Mouse (Mus musculus): ENCODE measurements around the gene Olfr996. TPM values are rescaled to one million over a fixed set of nuclear protein-coding genes. Genes with fewer than 3 reads are reported as not detected.
"Not testable (repeated sequence)": the region's sequence is repeated elsewhere in the genome, so short reads cannot be mapped to it uniquely, and the experiment has no call there.

The Olfr996 gene
- not detected in 2 replicates for polyA plus RNA-seq (2014; fragmentation: Nextera tagmentation; extraction: Ambion mirVana)

DNA sequence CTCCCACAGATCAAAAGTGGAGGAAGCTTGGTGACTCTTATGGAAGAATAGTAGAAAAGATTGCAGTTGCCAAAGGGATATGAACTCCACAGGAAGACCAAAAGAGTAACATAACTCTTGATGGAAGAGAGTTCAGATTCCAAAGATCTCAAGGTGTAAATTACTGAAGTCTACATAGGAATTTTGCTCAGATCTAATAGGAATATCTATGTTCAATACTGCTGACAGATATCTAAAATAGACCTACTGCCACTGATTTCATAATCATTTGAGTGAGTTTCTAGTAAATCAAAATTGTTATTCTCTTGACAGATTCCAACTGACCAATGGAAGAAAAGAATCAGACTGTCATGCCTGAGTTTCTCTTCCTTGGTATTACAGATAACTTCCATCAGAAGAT is at the start of gene Olfr996:
Gene Olfr996, plus strand, starts transcription at position 301 of the 400 bp plus-strand sequence.
- no peak for TF ChIP-seq CTCF (IDR thresholded peaks at IDR 0.05; ENCODE audit: low read depth)
- ATAC-seq (ENCODE audit: insufficient read depth) (no peak), DNase-seq (no peak)
- H3K9ac ChIP-seq, result no peak within 1 kb of the TSS
- no peaks in the 10 kb centered on the region for H3K4me1 ChIP-seq (ENCODE audit: insufficient read depth)
- no peaks in the 10 kb centered on the region for H3K36me3 ChIP-seq (ENCODE audit: insufficient read depth)
- no peaks in the 10 kb centered on the region for H3K9me3 ChIP-seq (ENCODE audit: low read depth, low read length)
- no peaks in the 10 kb centered on the region for H3K27me3 ChIP-seq (ENCODE audit: insufficient read depth, low read length)
- H3K4me3 ChIP-seq (ENCODE audit: low read depth, low read length), result no peak within 1 kb of the TSS
- H3K27ac ChIP-seq (ENCODE audit: low read depth), result no peak within 1 kb of the TSS
- no peak within 1 kb of the TSS for H3K4me2 ChIP-seq

GRCm38 (mm10) chr2:85532082-85532778 is 46.8 kb upstream of the Olfr996 start:
- no peak overlapping the region for H3K4me2 ChIP-seq
- no peak overlapping the region for H3K4me3 ChIP-seq (ENCODE audit: low read depth, low read length)
- peak; percentile 79 for ATAC-seq (ENCODE audit: insufficient read depth)
- WGBS, result 44% methylated on average over 2 of the region's 2 CpGs
- H3K4me1 ChIP-seq (ENCODE audit: insufficient read depth), result no peaks in the 10 kb centered on the region
- no peaks in the 10 kb centered on the region for H3K27me3 ChIP-seq (ENCODE audit: insufficient read depth, low read length)
- peak; percentile 44 for DNase-seq
- TF ChIP-seq CTCF (IDR thresholded peaks at IDR 0.05; ENCODE audit: low read depth), result no peak
- no peak overlapping the region for H3K9ac ChIP-seq
- peak overlapping the region; percentile 65 for H3K27ac ChIP-seq (ENCODE audit: low read depth)
- no peaks in the 10 kb centered on the region for H3K9me3 ChIP-seq (ENCODE audit: low read depth, low read length)
- H3K36me3 ChIP-seq (ENCODE audit: insufficient read depth), result no peaks in the 10 kb centered on the region

DNA sequence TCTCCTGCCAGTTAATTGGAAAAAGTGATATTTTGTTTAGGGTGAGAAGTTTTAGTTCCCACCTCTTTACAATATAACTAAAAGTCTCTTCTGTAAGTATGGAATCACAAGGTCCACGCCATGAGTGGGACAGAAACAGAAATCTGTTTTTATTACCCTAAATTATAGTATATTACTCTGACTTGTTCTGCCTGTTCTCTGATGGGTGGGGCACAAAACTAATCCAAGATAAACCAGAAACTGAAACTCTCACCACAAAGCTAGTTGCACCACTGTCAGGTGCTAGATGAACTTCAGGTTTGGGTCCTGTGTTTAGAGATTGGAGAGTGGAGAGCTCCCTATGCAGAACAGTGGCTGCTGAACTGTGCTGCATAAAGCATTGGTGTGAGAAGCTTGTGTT is 45.1 kb upstream of the Olfr996 start:
- Histone ChIP-seq H3K4me3 (ENCODE audit: low read depth, low read length) (no peak overlapping the region), H3K9ac (no peak overlapping the region), H3K27me3 (ENCODE audit: insufficient read depth, low read length) (no peaks in the 10 kb centered on the region), H3K4me2 (no peak overlapping the region), H3K27ac (ENCODE audit: low read depth) (no peak overlapping the region), H3K9me3 (ENCODE audit: low read depth, low read length) (no peaks in the 10 kb centered on the region), H3K36me3 (ENCODE audit: insufficient read depth) (no peaks in the 10 kb centered on the region), H3K4me1 (ENCODE audit: insufficient read depth) (no peaks in the 10 kb centered on the region)
- 85% methylated on average over 1 of the region's 1 CpGs for WGBS
- no peak for TF ChIP-seq CTCF (IDR thresholded peaks at IDR 0.05; ENCODE audit: low read depth)
- ATAC-seq (ENCODE audit: insufficient read depth) (no peak), DNase-seq (no peak)

DNA sequence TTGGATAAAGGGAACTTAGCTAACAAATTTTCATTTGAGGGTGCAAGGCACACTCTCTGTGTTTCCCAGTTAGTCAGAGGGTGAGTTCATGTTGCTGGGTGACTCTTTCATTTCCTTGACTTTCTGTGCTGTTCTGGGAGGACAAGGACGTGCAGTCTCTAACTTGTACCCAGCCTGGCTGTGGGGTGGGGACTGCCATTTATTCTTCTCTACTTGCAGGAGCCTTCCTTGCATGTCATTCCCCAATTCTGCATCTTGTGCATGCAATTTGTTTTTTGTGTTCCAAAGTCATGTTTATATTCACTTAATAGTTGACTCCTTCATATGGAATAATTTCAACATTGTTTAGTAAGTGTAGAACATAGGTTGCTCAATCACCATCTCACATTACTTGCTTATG is 24.2 kb upstream of the Olfr996 start:
- Histone ChIP-seq H3K36me3 (ENCODE audit: insufficient read depth) (no peaks in the 10 kb centered on the region), H3K4me1 (ENCODE audit: insufficient read depth) (no peaks in the 10 kb centered on the region), H3K27ac (ENCODE audit: low read depth) (no peak overlapping the region), H3K27me3 (ENCODE audit: insufficient read depth, low read length) (no peaks in the 10 kb centered on the region), H3K4me3 (ENCODE audit: low read depth, low read length) (no peak overlapping the region), H3K9ac (no peak overlapping the region), H3K4me2 (no peak overlapping the region), H3K9me3 (ENCODE audit: low read depth, low read length) (no peaks in the 10 kb centered on the region)
- ATAC-seq (ENCODE audit: insufficient read depth) (no peak), DNase-seq (no peak)
- 68% methylated on average over 1 of the region's 1 CpGs for WGBS
- no peak for TF ChIP-seq CTCF (IDR thresholded peaks at IDR 0.05; ENCODE audit: low read depth)

DNA sequence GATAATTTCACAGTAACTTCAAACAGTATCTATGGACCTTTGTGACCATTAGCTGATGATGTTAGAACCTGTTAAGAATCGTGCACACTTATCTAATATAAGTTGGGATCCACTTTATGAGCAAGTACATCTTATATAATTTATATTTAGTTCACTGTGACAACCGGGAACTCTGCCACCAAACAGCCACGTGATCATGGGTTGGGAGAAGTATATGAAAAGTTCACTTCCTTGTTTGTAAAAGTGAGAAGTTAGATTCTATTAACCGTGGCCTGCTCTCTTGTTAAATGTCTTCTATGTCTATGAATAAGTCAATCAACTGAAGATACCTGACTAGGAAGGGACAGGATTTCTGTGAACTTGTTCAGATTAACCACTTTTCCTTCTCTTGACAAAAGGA is 18.8 kb upstream of the Olfr996 start:
- Histone ChIP-seq H3K4me2 (no peak overlapping the region), H3K27me3 (ENCODE audit: insufficient read depth, low read length) (no peaks in the 10 kb centered on the region), H3K36me3 (ENCODE audit: insufficient read depth) (no peaks in the 10 kb centered on the region), H3K4me1 (ENCODE audit: insufficient read depth) (no peaks in the 10 kb centered on the region), H3K4me3 (ENCODE audit: low read depth, low read length) (no peak overlapping the region), H3K9ac (no peak overlapping the region), H3K9me3 (ENCODE audit: low read depth, low read length) (no peaks in the 10 kb centered on the region), H3K27ac (ENCODE audit: low read depth) (no peak overlapping the region)
- 41% methylated on average over 4 of the region's 4 CpGs for WGBS
- no peak for ATAC-seq (ENCODE audit: insufficient read depth)
- DNase-seq, result peak; percentile 1
- no peak for TF ChIP-seq CTCF (IDR thresholded peaks at IDR 0.05; ENCODE audit: low read depth)

- Histone ChIP-seq H3K9ac (no peak overlapping the region), H3K4me1 (ENCODE audit: insufficient read depth) (no peaks in the 10 kb centered on the region), H3K9me3 (ENCODE audit: low read depth, low read length) (no peaks in the 10 kb centered on the region), H3K4me3 (ENCODE audit: low read depth, low read length) (no peak overlapping the region), H3K27me3 (ENCODE audit: insufficient read depth, low read length) (no peaks in the 10 kb centered on the region), H3K4me2 (no peak overlapping the region), H3K36me3 (ENCODE audit: insufficient read depth) (no peaks in the 10 kb centered on the region), H3K27ac (ENCODE audit: low read depth) (no peak overlapping the region)
- whole genome bisulfite sequencing, result 15% methylated on average over 4 of the region's 4 CpGs
- DNase-seq (peak; percentile 77), ATAC-seq (ENCODE audit: insufficient read depth) (no peak; the same call in 1 of the 2 replicates)
- peak; percentile 86 for TF ChIP-seq CTCF (IDR thresholded peaks at IDR 0.05; ENCODE audit: low read depth)
Observed at GRCm38 (mm10) chr2:85561187-85561586, 17.8 kb upstream of the Olfr996 start.

DNA sequence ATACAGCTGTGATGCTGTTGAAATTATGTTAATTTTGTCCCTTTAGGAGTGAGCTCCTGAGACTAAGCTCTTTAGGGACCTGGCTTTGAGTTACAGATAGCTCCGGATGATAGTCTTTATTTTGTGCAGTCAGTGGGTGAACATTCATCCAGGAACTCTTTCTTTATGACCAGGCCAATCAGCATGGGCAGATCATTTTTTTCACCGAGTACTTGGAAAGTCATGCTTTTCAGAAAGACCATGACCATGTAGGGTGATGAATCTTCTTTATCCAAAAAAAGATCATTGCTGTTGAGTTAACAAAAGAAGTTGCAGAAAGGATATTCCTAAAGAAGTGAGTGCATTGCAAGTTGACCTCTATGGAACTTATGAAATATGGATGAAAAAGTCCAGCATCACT is 9.6 kb downstream of the Olfr996 start, which contains the start of gene Olfr998:
Gene Olfr998, plus strand, starts transcription at position 301 of the 400 bp plus-strand sequence.
- H3K9me3 ChIP-seq (ENCODE audit: low read depth, low read length); ATAC-seq (ENCODE audit: insufficient read depth); H3K4me2 ChIP-seq; H3K9ac ChIP-seq; H3K4me3 ChIP-seq (ENCODE audit: low read depth, low read length); H3K27me3 ChIP-seq (ENCODE audit: insufficient read depth, low read length); H3K27ac ChIP-seq (ENCODE audit: low read depth); H3K36me3 ChIP-seq (ENCODE audit: insufficient read depth); DNase-seq; H3K4me1 ChIP-seq (ENCODE audit: insufficient read depth): not testable (repeated sequence)
- 75% methylated on average over 2 of the region's 2 CpGs for WGBS

Measured in lung, embryonic 14.5 days (tissue).